ENCODE assay signal across 9 mouse cellular contexts in genomic region chr9:44490086-44490967, GRCm38 (mm10). TPM values are rescaled to one million over a fixed set of nuclear protein-coding genes. Genes with fewer than 3 reads are reported as not detected.
A peak's percentile ranks its signal among the peaks of the same experiment; 100 is the strongest.
DNase-seq lines count a peak whose midpoint lies in the region; ATAC-seq and TF ChIP-seq lines count a peak whose summit lies in the region.
"Had no signal": no experiment of that assay in that cellular context is flagged by ENCODE, and none has a peak within 500 bp of the region (broad histone marks: within the 10 kb centered on the region; RNA-seq: fewer than 3 reads in every experiment).

No protein-coding gene starts in this region.

- H3K9ac ChIP-seq in heart, embryonic 14.5 days (ENCODE audit: low read length) = peak overlapping the region; percentile 95; the same call in 1 of the 2 replicates

- peak overlapping the region; percentile 73 for H3K4me2 ChIP-seq in heart, embryonic 14.5 days (ENCODE audit: low read length)

- H3K36me3 ChIP-seq in heart, embryonic 14.5 days (ENCODE audit: control insufficient read depth, insufficient read depth, low read length) = 0 out of 2 replicates have a peak, but pooled peaks cover 8% of the 10 kb centered on the region
- H3K36me3 ChIP-seq in midbrain, embryonic 10.5 days = no peaks in the 10 kb centered on the region

- H3K27me3 ChIP-seq in heart, embryonic 14.5 days (ENCODE audit: control insufficient read depth, insufficient read depth, low read length) = no peaks in the 10 kb centered on the region
- peaks cover 22% of the 10 kb centered on the region; the same call in 1 of the 2 replicates for H3K27me3 ChIP-seq in midbrain, embryonic 10.5 days (ENCODE audit: low read depth, poor library complexity, severe bottlenecking)
- H3K27me3 ChIP-seq: Patski had no signal

- peaks cover 94 to 96% of the 10 kb centered on the region in 2 experiments for H3K4me1 ChIP-seq in heart, embryonic 14.5 days (ENCODE audit: control insufficient read depth in 2 of 2, insufficient read depth in 2 of 2, low read length in 2 of 2)
- peaks cover 97% of the 10 kb centered on the region for H3K4me1 ChIP-seq in midbrain, embryonic 10.5 days

- peak overlapping the region; percentile 32; the same call in 1 of the 2 replicates for H3K27ac ChIP-seq in left cerebral cortex, adult 2 months
- H3K27ac ChIP-seq in heart, embryonic 14.5 days (replicated peaks in 1 of 2; ENCODE audit: control insufficient read depth in 1 of 2, insufficient read depth in 1 of 2, low read depth in 2 of 2, low read length in 2 of 2) = peak overlapping the region; percentile 77 to 82
- H3K27ac ChIP-seq in midbrain, embryonic 10.5 days (replicated peaks) = peak overlapping the region; percentile 77

- intact Hi-C loops in left cerebral cortex, adult 2 months (cut with DNase I) = no loop called here
- intact Hi-C loops in left cerebral cortex, postnatal 36 days (cut with DNase I) = no loop called here

- no peak overlapping the region for H3K4me3 ChIP-seq in left cerebral cortex, adult 2 months
- H3K4me3 ChIP-seq in heart, embryonic 14.5 days (ENCODE audit: control insufficient read depth in 1 of 2, insufficient read depth in 1 of 2, low read depth in 1 of 2, low read length in 2 of 2) = peak overlapping the region; percentile 25 to 26
- H3K4me3 ChIP-seq in midbrain, embryonic 10.5 days = peak overlapping the region; percentile 45

- H3K9me3 ChIP-seq in heart, embryonic 14.5 days (ENCODE audit: control insufficient read depth, low read length) = no peaks in the 10 kb centered on the region
- no peaks in the 10 kb centered on the region for H3K9me3 ChIP-seq in midbrain, embryonic 10.5 days (replicated peaks)

- no peak for ATAC-seq in heart, embryonic 14.5 days (ENCODE audit: insufficient number of reproducible peaks, insufficient read depth, low FRiP score, low read depth)
- ATAC-seq in erythroid progenitor cell, adult 5-6 weeks (replicated peaks; ENCODE audit: low FRiP score, poor library complexity, severe bottlenecking) = no peak
- ATAC-seq: Patski had no signal

- WGBS in heart, embryonic 14.5 days = 28% methylated on average over 16 of the region's 17 CpGs
- 9% methylated on average over 16 of the region's 17 CpGs for WGBS in midbrain, embryonic 10.5 days

- no peak for DNase-seq in left cerebral cortex, adult 2 months (ENCODE audit: extremely low spot score in 1 of 2, low spot score in 2 of 2)
- no peak for DNase-seq in left cerebral cortex, postnatal 36 days (ENCODE audit: low spot score in 2 of 2)
- peak; percentile 51 to 60 for DNase-seq in cerebellum, postnatal 25 days
- DNase-seq in kidney, postnatal 10 days = peak; percentile 83
- no peak for DNase-seq in midbrain, embryonic 10.5 days (ENCODE audit: low spot score)
- DNase-seq in right cerebral cortex, postnatal 14 days = no peak

- TF ChIP-seq CTCF in left cerebral cortex, adult 2 months (IDR thresholded peaks at IDR 0.05) = no peak

RNA-seq across cellular contexts. Expression of gene Bcl9l, which starts 7.7 kb away (rescaled TPM):
- total RNA-seq in left cerebral cortex, adult 2 months (2021) = 10 to 100 TPM; 58.6 to 63.4 TPM
- total RNA-seq in left cerebral cortex, postnatal 36 days (2021) = 10 to 100 TPM; 58.1 to 70.0 TPM
- 12.1 and 12.5 TPM in 2 replicates for polyA plus RNA-seq in heart, embryonic 14.5 days (2014; fragmentation: Nextera tagmentation; extraction: Ambion mirVana)
- polyA plus RNA-seq in midbrain, embryonic 10.5 days (2016; fragmentation: Nextera tagmentation; extraction: Ambion mirVana) = 3.9 and 4.7 TPM in 2 replicates
- total RNA-seq in erythroid progenitor cell, adult 5-6 weeks (2015; ENCODE audit: low replicate concordance) = 0.36 and 2.5 TPM in 2 replicates
- total RNA-seq in erythroid progenitor cell, adult 5-6 weeks (2017; ENCODE audit: low replicate concordance) = 1.2 and 1.7 TPM in 2 replicates

RNA-seq across cellular contexts. Expression of gene Upk2, which starts 35.6 kb away (rescaled TPM):
- total RNA-seq in left cerebral cortex, adult 2 months (2021) = not detected
- total RNA-seq in left cerebral cortex, postnatal 36 days (2021) = not detected
- polyA plus RNA-seq in heart, embryonic 14.5 days (2014; fragmentation: Nextera tagmentation; extraction: Ambion mirVana) = not detected in 2 replicates
- polyA plus RNA-seq in midbrain, embryonic 10.5 days (2016; fragmentation: Nextera tagmentation; extraction: Ambion mirVana) = not detected in 2 replicates
- not detected in 2 replicates for total RNA-seq in erythroid progenitor cell, adult 5-6 weeks (2015; ENCODE audit: low replicate concordance)
- not detected in 2 replicates for total RNA-seq in erythroid progenitor cell, adult 5-6 weeks (2017; ENCODE audit: low replicate concordance)
- polyA plus RNA-seq: Patski had no signal

RNA-seq across cellular contexts. Expression of gene Foxr1, which starts 49.4 kb away (rescaled TPM):
- total RNA-seq in left cerebral cortex, adult 2 months (2021) = not detected
- not detected for total RNA-seq in left cerebral cortex, postnatal 36 days (2021)
- not detected in 2 replicates for polyA plus RNA-seq in heart, embryonic 14.5 days (2014; fragmentation: Nextera tagmentation; extraction: Ambion mirVana)
- not detected in 2 replicates for polyA plus RNA-seq in midbrain, embryonic 10.5 days (2016; fragmentation: Nextera tagmentation; extraction: Ambion mirVana)
- not detected in 2 replicates for total RNA-seq in erythroid progenitor cell, adult 5-6 weeks (2015; ENCODE audit: low replicate concordance)
- total RNA-seq in erythroid progenitor cell, adult 5-6 weeks (2017; ENCODE audit: low replicate concordance) = not detected in 2 replicates
- polyA plus RNA-seq: Patski had no signal

Comparison
In these comparisons a context has a peak if more than half of its experiments do, and no peak if none do; other contexts are left out.
1. DNase-seq: peak in cerebellum, postnatal 25 days (2 of 2) and kidney, postnatal 10 days (single experiment); none in left cerebral cortex, adult 2 months (0 of 2), left cerebral cortex, postnatal 36 days (0 of 2), midbrain, embryonic 10.5 days (single experiment) and right cerebral cortex, postnatal 14 days (single experiment).
2. RNA of gene Bcl9l, which starts 7.7 kb away (total RNA-seq): 58.1 to 70.0 TPM in left cerebral cortex, postnatal 36 days and 58.6 to 63.4 TPM in left cerebral cortex, adult 2 months; 0.36 to 2.5 TPM in erythroid progenitor cell, adult 5-6 weeks; every median in the first group is over 10 times any median in the second.
3. Peak in every context shown above with its lines, with median percentiles within 50 percentile points of each other: H3K27ac ChIP-seq.